Mouse (Mus musculus) MN1 (cell line): Measurements from ENCODE around the gene Sik1.
"Not testable (repeated sequence)": the region's sequence is repeated elsewhere in the genome, so short reads cannot be mapped to it uniquely, and the experiment has no call there.

Experiments used
- DNase-seq: peaks from one replicate; pipeline ENCODE4 v3.0.0-alpha.2; 2016; ENCODE audit warnings: low spot score

The Sik1 gene

DNA sequence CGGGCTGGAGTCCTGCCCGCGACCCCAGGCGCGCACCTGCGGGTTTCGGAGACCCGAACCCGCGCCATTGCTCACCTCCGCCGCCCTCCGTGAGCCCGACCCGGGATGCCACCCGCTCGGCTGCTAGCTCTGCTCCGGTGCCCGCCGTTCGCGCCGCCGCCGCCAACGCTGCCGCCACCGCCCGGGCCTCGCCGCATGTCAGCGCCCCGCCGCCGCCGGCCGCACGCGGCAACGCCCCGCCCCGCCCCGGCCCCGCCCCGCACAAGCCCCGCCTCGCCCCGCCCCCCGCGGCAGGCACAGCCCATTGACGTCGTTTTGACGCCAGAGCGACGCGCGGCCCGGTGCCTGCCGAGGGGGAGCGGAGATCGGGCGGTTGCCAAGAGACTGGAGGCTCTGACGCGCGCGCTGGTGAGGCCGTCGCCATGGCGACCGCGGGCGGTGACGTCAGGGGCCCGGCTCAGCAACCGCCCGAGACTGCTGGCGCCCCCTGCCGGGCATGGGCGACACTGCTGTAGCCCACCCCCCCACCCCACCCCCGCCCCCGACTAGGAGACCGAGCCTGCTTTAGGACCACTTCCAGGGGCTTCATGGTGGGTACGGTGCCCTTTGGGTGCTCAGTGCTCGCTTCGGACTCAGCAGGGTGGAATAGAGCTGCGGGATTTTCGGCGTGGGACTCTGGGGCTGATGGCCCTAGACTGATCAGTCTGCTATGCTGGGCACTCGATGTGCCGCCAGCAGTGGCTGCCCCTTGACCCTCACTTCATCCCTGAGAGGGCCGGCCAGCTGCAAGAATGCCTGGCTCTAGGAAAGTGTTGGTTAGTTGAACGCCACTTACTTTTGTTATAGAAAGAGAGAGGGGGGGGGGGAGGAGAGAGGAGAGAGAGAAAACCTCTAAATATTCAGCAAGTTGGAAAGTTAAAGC, at the start of gene Sik1:
Gene Sik1 (minus strand): TSS at position 208 of the 922 bp plus-strand sequence.
- DNase-seq, result peak; percentile 99

DNA sequence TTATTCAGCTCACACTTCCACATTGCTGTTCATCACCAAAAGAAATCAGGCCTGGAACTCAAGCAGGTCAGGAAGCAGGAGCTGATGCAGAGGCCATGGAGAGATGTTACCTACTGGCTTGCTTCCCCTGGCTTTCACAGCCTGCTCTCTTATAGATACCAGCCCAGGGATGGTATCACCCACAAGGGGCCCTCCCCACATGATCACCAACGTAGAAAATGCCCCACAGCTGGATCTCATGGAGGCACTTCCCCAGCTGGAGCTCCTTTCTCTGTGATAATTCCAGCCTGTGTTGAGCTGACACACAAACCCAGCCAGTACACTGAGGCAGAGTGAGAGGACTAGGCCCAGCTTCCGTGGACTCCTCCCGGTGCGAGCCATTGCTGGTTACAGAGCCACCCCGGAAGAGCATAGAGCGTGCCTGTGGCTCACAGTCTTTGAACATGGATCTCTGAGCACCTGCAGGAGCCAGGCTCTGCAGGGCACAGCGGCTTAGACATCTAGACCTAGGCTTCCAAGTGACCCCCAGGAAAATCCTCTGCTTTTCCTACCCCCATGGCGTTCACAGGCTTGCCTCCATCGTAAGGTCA, 49.7 kb upstream of the Sik1 start:
- no peak for DNase-seq

DNA sequence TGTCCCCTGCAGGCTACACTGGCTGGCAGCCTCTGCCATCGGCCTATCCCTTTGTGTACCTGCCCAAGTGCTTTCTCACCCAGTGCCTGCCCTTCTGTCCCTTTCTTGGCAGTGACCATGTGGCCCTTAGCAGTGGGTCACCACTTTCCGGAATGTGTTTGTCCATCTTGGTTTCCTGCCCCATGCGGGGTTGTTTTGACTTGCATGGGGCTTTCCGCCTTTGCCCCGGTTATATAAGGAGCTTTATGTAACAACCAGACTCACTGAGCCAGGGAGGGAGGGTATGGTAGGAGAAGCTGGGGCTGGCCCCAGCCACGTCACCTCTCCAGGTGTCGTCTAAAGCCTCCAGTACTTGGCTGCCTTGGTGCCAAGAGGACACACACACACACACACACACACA, 48.4 kb upstream of the Sik1 start:
- DNase-seq, result no peak

DNA sequence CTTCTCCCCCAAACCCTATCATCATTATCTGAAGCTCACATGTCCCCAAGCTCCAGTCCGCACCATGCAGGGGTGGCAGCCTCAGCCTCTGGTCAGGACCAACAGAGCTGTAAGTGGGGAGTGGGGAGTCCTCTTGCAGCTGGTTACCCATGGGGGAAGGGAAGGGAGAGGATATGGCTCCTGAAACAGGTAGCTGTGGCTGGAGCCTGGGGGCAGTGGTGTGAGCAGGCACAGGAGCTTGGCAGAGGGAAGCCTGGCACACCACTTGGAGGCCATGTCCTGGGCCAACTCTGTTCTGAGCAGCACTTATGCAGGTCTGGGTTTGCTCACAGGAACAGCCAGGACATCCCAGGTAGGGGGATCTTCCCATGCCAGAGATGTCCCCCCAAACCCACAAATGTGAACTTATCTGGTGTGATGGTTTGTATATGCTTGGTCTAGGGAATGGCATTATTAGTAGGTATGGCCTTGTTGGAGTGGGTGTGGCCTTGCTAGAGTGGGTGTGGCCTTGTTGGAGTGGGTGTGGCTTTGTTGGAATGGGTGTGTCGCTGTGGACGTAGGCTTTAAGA, 47.1 kb upstream of the Sik1 start:
- DNase-seq, result no peak

DNA sequence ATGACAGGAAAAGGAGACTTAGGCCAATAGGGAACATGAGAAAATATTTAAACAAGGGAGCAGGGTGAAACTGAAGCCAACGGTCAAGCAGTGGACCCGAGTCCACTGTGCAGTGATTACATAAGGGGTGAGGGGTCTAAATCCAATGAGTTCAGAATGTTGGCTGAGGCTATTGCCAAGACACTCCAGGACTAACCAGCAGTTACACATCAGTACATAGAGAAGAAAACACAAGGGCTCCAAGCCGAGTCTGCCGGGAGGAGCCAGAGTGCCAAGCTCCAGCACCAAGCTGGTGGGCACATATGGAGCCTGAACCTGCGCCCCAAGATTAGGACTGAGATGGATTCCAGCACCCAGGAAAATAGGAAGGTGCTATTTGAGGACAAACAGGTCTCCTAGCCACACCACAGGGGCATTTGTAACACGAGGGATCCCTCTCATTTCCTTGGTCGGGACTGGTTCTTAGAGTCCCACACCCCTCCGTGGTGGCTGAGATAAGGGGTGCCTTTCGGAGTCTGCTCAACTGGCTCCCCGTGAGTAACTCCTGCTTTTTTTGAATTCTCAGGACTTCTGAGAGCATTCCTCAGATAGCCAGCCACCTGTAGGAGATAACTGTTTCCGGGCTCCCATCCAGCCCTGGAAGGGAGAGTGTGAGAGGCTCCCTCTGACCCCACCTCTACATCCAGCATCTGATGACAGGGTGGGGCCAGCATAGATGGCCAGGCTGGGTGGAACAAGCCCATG, 46.0 kb upstream of the Sik1 start:
- no peak for DNase-seq

DNA sequence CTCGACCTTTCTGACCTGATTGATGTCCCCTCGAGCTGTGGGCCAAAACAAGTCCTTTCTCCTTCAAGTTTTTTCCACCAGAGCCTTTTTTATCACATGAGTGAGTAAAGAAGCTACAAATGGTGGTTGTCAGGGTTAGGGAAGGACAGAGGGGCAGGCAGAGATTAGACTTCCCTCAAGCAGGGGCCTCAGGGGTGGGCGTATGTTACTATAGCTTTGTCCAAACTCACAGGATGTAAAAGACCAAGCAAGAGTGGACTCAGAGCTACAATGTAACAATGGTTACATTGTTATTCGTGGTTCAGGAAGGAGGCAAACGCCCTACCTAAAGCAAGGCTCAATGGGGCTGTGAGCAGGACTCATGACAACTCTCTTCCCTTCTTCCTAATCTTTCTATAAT, 43.3 kb upstream of the Sik1 start:
- DNase-seq, result no peak

GRCm38 (mm10) chr17:31897186-31897793, 41.7 kb upstream of the Sik1 start:
- DNase-seq, result no peak

- DNase-seq, result no peak
Observed at GRCm38 (mm10) chr17:31896751-31897150, 41.1 kb upstream of the Sik1 start.

DNA sequence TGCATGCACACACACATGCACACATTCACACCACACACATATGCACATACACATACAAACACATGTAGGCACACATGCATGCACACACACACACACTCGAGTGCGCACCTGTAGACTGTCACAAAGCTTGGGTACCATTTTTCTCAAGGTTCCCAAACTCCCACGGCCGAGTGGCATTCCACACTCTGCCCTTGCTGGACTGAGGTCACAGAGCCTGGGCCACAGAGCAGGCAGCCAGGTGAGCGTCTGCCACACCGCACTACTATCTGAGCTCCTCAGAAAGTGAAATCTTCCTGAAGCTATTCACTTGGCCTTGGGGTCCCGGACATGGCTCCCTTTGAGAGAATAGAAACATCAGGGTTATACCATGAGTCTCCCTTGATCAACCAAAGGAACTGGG, 40.7 kb upstream of the Sik1 start:
- no peak for DNase-seq

DNA sequence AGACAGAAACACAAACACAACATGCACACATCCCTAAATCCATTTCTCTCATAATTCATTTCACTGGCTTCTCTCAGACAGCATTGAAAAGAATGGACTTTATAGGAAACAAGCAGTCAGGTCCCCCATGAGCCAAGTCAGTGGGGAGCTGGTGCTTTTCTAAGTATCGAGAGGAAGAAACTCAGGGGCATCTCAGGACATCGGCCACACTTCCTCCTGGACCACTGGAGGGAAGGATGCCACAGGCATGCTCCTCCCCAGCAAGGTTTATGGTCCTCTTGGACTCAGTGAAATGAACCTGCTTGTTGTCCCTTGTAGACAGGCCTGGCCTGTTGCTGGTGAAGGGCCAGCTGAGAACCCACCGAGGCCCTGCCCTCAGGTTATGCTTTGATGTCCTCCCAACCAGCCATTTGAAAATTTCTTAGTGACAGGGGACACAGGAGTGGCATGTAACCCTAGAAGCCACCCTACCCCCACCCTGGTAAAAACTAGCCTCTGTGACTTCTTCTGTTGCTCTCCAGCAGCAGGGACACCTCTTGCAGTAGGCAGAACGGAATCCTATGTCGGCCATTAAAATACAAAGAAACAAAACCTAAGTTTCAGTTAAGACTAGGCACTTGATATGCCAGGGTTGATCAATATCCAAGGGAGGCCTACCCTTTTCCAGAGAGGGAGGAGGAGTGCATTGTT, 37.9 kb upstream of the Sik1 start:
- DNase-seq, result no peak

GRCm38 (mm10) chr17:31892750-31893149, 37.1 kb upstream of the Sik1 start:
- peak; percentile 96 for DNase-seq

DNA sequence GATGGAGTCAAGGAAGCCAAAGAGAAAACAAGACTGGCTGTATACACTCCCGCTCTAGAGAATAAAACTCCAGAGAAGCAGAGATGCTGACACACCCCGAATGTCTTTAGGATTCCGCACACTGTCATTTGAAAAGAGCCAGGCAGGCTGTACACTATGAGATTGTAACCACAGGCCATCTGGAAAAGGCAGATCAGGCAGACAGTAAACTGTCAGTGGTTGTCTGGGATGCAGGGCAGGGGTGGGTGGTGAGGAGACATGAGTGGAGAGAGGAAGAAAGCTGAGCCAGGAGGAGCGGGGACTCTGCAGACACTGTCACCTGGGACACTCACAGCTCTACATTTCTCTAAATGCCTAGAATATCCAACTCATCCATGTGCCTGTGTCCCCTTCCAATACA, 36.3 kb upstream of the Sik1 start:
- DNase-seq, result peak; percentile 91

DNA sequence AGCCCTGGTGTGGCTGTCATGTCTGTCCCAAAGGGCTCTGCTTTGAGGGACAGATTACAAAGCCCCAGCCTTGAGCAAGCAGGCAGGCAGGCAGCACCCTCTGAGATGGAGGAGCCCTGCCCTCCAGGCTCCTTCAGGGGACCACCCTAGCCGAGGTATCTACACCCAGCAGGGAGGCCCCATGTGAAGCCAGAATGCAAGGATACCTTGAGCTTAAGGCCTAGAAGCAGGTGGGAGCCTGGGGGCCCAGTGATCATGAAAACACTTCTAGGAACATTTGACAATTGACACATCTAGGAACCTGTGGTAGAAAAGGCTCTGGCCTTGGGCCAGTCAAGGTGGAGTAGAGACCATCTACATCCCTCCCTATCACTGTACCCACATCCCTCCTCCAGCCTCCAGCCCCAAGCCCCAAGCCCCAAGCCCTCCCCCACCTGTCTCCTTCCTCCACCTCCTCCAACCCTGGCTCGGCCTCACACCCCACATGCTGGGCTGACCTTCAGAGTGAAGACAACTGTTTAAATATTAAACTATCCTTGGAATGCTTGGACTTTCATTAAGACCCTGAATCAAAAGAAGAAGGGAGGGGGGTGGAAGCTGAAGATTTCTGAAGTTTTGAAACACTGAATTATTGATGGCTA, 34.8 kb upstream of the Sik1 start:
- DNase-seq, result no peak

DNA sequence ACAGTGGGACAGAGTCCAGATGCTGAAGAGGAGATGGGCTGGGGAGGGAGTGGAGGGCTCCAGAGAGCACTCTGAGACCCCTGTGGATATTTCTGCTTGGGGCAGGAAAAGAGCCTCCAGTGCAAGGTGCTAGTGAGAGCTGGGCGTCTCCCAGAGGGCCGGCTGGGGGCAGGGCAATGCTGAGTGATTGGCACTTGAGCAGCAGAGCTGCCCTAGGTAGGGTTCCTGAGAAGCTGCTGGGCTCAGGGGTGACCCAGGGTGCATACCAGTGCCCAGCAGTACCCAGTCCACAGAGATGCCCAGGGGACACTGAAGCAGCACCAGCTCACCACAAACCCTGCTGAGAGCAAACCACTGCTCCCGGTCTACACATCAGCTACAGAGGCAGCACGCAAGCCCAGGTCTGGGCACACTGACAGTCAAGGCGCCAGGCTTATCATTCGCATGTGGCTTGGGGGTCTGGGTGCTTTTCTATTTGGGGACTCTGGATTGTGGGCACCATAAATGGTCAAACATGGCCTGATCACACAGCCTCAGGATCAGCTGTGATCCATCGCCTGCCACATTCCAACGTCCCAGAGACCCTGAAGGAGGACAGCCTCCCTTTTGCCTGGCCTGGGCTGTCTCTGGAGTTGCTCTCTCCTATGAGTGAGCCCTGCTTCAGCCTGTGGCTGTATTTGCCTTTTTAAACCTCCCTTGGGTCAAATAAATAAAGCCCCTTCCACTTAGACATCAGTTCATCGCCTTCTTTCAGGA, 34.0 kb upstream of the Sik1 start:
- DNase-seq, result no peak

- DNase-seq, result no peak
Observed at GRCm38 (mm10) chr17:31888540-31888939, 32.9 kb upstream of the Sik1 start.

GRCm38 (mm10) chr17:31884676-31885075, 29.1 kb upstream of the Sik1 start:
- DNase-seq, result not testable (repeated sequence)

- DNase-seq, result no peak
Observed at GRCm38 (mm10) chr17:31879406-31879805, 23.8 kb upstream of the Sik1 start.

DNA sequence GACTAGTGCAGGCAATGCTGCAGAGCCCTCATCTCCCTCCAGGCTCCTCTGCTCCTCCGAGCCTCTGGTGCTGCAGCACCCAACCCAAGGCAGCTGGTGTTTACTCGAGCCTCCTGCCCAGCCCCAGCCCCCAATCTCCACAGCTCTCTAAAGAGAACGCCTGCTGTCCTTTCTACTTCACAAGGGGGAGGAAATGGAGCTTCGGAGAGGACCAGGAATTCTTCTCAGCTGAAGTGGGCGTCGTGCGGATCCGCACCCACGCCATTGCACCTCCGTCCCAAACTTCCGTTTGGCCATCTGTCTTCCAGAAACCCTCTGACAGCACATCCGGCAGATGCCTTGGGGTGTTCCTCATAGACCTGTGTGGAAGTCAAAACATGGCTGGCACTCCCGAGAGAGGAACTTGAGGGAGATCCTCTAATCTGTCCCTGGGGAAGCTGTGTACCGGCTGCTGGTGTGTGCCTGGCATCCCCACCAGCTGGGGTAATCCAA, 22.1 kb upstream of the Sik1 start:
- DNase-seq, result no peak

GRCm38 (mm10) chr17:31877181-31877581, 21.6 kb upstream of the Sik1 start:
- peak; percentile 39 for DNase-seq

GRCm38 (mm10) chr17:31876775-31877174, 21.2 kb upstream of the Sik1 start:
- no peak for DNase-seq
